Mouse (Mus musculus) ES-Bruce4 (cell line): ENCODE data around the gene Sfxn4.

Experiments used
- CTCF ChIP-seq: IDR thresholded peaks from one replicate; pipeline ENCODE4 v1.8.1; 2011; ENCODE audit warnings: low read depth, low read length
- EP300 ChIP-seq: IDR thresholded peaks from 2 replicates; pipeline ENCODE4 v1.6.1; 2011; ENCODE audit warnings: low read depth, low read length; ENCODE audit not compliant: insufficient read depth

- TF ChIP-seq EP300, result no peak
- TF ChIP-seq CTCF, result no peak
Measured at GRCm38 (mm10) chr19:60809927-60810326, 51.4 kb downstream of the Sfxn4 start.
